Mouse (Mus musculus) regulatory T cell (primary cell): ENCODE measurements around the gene Gab2.

ENCODE experiments used
- in situ Hi-C: fragments of 300-600 bp; cut with MboI, MseI; formaldehyde crosslinking; loops from one replicate; pipeline ENCODE4 v1.15.1; 2025; ENCODE audit warnings: high pct_unique_total_duplicates

The Gab2 gene

DNA sequence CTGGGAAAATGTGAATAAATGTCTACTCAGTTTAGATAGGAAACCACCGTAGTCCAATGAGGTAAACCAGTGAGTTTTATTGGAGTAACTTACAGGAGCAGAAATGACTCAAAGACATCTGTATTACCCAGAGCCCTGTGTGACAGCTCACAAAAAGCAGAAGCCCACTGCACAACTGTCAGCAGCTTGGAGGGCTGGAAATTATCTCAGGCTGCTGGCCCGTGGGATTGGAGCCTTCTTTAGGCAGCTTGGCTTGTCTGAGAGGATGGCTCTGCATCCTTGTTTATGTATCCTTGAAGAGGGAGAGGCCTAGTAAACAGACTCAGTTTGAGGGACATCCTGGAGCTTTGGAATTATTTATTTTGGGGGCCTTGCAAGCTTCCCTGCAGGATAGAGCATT, 261.6 kb downstream of the Gab2 start:
- in situ Hi-C loops: no loop called here

DNA sequence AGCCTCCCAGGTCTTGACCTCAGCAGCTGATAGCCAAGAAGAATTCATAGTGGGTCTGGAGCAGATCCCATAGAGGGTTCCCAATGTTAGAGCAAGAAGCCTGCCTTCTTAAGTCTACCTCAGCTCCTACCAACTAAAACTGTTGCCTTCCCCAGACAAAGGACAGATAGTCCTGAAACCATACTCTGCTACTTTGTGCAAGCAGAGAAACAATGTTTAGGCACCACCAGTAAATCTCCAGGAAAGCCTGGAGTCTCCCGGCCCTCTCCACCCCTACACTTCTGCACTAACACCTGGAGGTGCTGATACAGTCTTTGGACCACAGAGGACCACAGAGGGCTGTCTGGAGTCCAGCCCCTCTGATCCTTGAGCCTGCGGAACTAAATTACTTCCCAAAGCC, 263.3 kb downstream of the Gab2 start:
- in situ Hi-C loops: no loop called here

DNA sequence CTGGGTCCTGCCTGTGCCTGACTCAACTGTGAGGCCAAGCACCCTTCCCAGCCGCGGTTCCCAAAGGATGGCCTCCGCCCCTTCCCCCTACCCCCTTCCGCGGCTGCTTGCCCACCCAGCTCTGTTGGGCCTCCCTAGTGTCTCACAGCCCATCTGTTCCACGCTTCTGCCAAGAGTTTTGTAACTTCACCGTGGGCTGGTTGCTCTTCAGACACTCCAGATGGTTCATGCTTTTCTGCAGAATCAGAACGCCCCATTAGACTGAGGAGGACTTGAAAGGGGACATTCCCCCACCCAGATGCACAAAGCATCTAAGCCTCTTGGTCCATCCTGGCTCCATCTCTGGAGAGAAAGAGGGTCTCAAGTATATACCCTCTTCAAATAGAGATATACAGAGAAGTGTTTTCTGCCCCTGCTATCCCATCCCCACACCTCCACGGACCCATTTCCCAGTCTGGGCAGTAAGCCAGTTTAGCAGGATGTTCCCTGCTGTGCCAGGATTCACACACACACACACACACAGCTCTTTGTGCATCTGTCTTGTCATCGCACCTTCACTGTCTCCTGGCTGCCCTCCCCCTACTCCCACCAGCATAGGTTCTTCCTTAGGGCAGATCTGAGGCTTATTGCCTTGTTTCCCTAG, 264.0 kb downstream of the Gab2 start:
- in situ Hi-C loops: no loop called here

- in situ Hi-C loops: no loop called here
These were observed 264.9 kb downstream of the Gab2 start for GRCm38 (mm10) chr7:97346111-97346821.

DNA sequence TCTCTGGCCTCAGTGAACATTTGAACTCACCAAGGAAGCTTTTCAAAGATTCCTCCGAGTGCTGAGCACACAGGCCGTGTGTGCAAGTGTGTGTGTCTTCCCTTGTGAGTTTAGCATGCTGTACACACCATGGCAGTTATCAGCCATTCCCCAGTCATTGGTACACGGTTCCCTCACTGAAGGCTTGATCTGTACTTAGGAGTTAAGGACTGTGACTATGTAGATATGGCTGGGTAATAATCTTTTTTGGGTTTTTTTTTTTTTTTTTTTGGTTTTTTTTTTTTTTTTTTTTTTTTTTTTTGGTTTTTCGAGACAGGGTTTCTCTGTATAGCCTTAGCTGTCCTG, 265.4 kb downstream of the Gab2 start:
- in situ Hi-C loops: no loop called here

DNA sequence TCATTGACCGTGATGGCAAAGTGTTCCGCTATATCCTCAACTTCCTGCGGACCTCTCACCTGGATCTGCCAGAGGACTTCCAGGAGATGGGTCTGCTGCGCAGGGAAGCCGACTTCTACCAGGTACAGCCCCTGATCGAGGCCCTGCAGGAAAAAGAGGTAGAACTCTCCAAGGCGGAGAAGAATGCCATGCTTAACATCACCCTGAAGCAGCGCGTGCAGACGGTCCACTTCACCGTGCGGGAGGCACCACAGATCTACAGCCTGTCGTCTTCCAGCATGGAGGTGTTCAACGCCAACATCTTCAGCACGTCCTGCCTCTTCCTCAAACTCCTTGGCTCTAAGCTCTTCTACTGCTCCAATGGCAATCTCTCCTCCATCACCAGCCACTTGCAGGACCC, 266.1 kb downstream of the Gab2 start:
- in situ Hi-C loops: no loop called here

- in situ Hi-C loops: no loop called here
These were observed 266.9 kb downstream of the Gab2 start for GRCm38 (mm10) chr7:97348318-97348717.

GRCm38 (mm10) chr7:97348836-97349235, 267.4 kb downstream of the Gab2 start:
- in situ Hi-C loops: no loop called here

DNA sequence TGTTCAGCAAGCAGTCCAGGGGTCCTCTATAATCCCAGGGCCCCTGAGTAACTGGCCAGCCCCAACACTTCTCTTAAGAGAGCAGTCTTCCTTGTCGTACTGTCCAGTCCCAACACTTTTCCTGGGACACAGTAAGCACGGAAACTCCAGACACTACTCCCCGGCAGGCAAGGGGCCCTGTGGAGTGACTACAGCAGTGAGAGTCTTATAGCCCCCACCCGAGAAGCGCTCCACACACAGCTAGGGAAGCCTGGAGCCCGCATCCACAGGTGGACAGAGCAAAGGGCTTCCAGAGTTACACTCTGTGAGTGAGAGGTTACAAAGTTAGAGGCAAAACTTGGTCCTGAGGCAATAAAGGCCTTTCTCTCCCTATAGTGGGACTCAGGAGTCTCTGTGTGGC, 268.1 kb downstream of the Gab2 start:
- in situ Hi-C loops: no loop called here

- in situ Hi-C loops: no loop called here
These were observed 269.5 kb downstream of the Gab2 start for GRCm38 (mm10) chr7:97350891-97351290.

GRCm38 (mm10) chr7:97351792-97352513, 270.6 kb downstream of the Gab2 start:
- in situ Hi-C loops: no loop called here

- in situ Hi-C loops: no loop called here
These were observed 272.0 kb downstream of the Gab2 start for GRCm38 (mm10) chr7:97353356-97353755.

DNA sequence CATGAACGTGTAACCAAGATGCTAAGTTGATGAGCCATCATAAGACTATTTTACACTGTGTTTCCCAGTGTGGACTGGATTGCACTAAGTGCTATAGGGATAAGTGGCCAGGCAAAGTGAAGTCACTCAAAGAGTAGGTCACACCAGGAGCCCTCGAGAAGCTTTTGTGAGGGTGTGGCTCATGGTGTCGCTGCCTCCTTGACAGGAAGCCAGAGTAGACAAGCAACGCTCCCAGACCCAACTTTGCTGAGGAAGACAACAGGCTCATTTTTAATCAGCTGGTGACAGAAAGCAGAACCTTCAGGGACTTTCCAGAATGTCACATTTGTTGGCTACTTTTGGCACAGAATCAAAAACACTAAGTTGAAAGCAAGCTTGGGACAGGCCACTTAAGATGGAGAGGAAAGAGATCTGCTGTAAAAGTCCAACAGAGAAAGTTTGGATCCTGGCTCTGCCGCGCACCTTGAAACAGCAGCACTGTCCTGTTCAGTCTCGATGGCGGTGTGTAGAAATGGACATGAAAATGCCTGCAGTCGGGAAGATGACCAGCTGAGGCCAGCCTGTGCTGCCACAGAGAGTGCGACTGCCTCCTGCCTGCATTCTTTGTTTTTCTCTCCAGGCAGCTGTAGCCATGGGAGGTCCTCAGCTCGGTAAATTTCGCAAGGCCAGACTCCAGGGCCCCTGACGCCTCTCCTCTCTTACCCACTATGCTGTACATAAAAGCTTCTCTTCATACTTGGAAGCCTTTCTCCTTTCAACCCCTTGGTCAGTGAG, 273.9 kb downstream of the Gab2 start:
- in situ Hi-C loops: no loop called here

DNA sequence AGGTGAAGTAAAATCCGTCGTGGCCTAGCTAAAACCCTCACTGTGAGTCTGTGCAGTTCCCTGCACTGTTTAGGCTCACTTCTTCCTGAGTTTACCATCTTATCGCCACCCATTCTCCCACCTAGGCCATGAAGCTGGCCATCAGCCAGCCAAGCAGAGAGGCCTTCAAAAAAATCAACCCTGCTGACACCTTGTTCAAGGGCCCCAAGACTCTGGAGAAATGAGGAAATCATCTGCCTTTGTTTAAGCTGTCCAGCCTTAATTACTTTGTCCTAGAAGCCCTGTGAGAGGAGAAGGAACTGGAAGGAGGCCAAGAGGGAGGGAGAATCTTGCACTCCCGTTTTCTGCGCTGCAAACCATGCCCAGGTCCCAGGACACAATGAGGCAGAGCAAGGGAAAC, 274.9 kb downstream of the Gab2 start:
- in situ Hi-C loops: no loop called here

DNA sequence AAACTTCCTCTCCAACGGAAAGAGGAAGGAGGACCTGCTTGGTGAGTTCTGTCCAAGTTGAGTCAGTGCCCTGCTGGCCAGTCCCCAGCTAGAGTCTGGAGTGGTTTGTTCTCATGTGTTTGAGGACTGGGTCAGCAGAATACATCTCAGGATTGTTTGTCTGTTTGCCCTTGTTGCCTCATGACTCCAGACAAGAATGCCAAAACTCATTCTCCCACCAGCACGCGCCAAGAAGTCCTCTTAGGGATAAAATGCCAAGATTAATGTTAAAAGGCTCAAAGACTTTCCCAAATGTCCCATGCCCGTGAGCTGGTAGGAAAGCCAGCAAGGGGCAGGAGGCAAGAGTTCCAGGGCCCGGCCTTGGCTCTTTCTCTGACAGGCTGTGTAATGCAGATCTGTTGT, 275.5 kb downstream of the Gab2 start:
- in situ Hi-C loops: no loop called here

DNA sequence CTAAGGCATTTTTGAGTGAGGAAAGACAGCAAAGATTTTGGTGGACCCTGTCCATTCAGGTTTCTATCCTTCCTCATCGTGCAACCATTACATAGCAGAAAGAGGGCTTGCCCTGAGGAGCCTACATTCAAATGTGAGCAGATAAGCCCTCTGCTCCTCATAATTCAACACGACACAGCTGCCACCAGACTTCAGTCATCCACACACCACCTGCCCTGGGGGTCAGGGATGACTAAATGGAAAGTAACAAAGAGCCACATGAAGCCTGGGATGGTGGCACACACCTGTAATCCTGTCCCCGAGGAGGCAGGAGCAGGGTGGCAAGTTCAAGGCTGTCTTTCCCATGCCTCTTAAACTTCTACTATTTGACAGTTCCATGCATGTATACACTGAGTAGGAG, 276.5 kb downstream of the Gab2 start:
- in situ Hi-C loops: no loop called here

- in situ Hi-C loops: no loop called here
These were observed 277.0 kb downstream of the Gab2 start for GRCm38 (mm10) chr7:97358347-97358746.
